Mouse (Mus musculus) embryo, embryonic 11 days (tissue): Measurements from ENCODE around the gene 1810043G02Rik.
A peak's percentile ranks its signal among the peaks of the same experiment; 100 is the strongest.
"Not testable (repeated sequence)": the region's sequence is repeated elsewhere in the genome, so short reads cannot be mapped to it uniquely, and the experiment has no call there.

ENCODE experiments used
- DNase-seq: peaks from one replicate; pipeline ENCODE4 v3.0.0-alpha.2; 2015

1810043G02Rik gene

GRCm38 (mm10) chr10:78005791-78006438 is 27.6 kb downstream of the 1810043G02Rik start:
- DNase-seq: no peak

DNA sequence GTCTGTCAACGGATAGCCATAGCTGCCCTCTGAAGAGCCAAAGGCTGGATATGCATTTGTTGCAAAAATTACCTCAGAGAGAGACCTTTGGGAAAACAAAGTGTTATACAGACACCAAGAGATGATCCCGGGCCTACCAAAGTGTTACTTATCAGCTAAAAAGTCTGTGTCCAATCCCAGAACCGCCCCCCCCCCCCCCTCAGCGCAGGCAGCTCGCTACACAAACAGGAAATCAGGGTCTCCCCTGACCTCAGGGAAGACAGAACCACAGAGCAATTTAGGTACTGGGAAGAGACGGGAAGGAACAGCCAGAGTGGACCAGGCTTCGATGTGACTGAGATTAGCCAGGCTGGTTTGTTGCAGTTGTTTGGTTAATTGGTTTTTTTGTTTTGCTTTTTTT is 28.9 kb downstream of the 1810043G02Rik start:
- no peak for DNase-seq

DNA sequence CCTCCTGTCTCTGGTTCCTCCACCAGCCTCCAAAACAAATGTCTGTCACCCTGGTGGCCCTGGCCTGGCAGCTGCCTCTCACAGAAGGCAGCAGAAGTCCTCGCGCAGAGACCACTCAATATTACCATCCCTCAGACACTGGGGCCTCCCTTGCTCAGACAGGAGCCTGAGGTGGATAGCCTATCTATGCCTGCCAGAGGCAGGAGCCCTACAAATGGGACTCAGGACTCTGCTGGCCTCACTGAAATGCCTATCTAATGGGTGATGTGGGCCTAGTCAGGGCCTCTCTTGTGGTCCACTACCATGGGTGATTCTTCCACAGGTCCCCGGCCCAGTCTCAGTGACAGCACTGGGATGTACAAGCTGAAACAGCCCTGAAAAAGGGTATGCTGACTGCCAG is 29.8 kb downstream of the 1810043G02Rik start:
- no peak for DNase-seq

- peak; percentile 96 for DNase-seq
Measured at GRCm38 (mm10) chr10:78009184-78009944, 31.0 kb downstream of the 1810043G02Rik start.

- no peak for DNase-seq
Measured at GRCm38 (mm10) chr10:78009945-78010293, 31.6 kb downstream of the 1810043G02Rik start, which contains the start of gene Pfkl. Pfkl (minus strand) TSS chr10:78010083.

DNA sequence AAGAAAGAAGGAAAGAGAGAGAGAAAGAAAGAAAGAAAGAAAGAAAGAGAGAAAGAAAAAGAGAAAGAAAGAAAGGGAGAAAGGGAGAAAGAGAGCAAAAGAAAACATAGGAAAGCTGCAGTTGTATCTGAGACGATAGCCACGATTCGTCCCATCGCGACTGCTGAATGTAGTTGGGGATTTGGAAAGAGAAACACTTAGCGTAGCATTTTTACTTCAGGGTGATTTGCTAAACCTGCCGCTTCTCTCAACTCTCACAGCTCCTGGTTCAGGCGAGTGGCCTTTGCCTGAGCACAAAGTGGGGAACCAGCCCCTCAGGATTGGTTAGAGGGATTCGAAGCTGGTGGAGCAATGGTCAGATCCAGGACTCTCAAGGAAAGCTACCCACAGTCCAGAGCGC is 32.0 kb downstream of the 1810043G02Rik start:
- no peak for DNase-seq

- DNase-seq: not testable (repeated sequence)
Measured at GRCm38 (mm10) chr10:78011116-78011515, 32.8 kb downstream of the 1810043G02Rik start.

- no peak for DNase-seq
Measured at GRCm38 (mm10) chr10:78012661-78013495, 34.6 kb downstream of the 1810043G02Rik start.

- no peak for DNase-seq
Measured at GRCm38 (mm10) chr10:78015489-78015888, 37.2 kb downstream of the 1810043G02Rik start.

DNA sequence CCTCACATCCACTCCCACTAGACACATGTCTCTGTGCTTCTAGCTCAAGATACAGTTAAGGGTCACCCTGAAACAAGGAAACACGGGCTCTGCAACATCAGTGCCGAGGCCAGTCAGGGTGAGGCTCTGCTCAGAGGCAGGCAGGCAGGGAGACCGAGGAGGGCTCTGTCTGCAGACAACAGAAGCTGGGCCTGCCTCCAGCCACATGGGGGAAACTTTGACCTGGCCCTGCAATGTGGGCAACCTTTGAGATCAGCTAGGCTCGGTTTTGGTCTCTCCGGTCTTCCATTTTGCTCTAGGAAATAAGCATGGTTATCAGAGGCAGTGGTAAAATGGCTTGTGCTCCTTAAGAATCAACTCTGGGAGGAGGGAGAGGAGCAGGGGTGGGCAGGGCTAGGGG is 38.0 kb downstream of the 1810043G02Rik start:
- DNase-seq: no peak

DNA sequence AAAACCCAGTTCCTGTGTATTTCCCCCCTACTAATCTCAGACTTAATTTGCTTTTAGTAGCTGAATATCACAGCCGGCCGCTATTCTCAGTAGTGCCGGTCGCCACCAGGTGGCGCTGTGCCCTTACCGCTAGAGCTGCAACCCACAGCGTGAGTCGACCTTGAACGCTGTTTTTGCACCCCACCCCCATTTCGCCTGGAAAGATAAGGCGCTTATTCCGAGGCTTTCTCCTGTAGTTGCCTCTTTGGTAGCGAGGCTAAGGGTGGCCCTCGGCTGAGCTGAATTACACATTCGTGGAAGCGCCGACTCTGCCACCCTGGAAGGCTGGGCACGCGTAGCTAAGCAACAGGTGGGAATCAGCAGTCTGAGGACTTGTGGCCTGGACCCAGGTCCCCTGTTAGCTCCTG is 40.5 kb downstream of the 1810043G02Rik start:
- DNase-seq: peak; percentile 92

DNA sequence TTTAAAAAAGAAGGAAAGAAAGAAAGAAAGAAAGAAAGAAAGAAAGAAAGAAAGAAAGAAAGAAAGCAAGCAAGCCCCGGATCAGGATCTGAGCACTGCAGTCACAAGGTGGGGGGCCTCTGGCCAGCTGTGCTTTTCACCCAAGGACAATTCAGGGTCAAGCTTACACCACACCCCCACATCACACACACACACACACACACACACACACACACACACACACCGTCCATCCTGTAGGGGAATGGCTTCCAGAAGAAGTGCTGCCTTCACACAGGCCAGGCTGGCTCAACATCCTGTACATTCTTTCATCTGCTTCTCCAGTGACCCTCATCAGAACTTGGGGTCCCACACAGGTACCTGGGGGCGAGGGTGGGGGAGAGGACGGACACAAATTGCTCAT is 41.0 kb downstream of the 1810043G02Rik start:
- DNase-seq: no peak

DNA sequence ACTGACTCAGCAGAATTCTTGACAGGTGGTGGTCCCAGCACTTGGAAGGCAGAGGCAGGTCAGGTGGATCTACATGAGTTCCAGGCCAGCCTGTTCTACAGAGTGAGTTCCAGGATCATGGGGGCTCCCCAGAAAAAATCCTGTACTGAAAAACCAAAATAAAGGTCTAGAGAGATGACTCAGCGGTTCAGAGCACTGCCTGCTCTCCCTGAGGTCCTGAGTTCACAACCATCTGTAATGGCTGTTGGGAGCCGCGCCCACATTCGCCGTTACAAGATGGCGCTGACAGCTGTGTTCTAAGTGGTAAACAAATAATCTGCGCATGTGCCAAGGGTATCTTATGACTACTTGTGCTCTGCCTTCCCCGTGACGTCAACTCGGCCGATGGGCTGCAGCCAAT is 41.7 kb downstream of the 1810043G02Rik start:
- DNase-seq: not testable (repeated sequence)

DNA sequence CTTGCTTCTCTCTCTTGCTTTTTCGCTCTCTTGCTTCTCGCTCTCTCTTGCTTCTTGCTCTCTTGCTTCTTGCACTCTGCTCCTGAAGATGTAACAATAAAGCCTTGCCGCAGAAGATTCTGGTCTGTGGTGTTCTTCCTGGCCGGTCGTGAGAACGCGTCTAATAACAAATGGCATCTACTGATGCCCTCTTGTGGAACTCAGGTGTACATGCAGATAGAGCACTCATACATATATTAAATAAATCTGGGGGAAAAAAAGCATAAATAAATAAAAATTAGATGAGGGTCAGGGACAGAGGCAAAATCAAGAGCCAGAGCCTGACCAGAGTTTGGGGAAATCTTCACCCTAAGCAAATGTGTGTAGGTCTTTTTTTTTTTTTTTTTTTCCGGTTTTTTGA is 47.1 kb downstream of the 1810043G02Rik start:
- DNase-seq: not testable (repeated sequence)

DNA sequence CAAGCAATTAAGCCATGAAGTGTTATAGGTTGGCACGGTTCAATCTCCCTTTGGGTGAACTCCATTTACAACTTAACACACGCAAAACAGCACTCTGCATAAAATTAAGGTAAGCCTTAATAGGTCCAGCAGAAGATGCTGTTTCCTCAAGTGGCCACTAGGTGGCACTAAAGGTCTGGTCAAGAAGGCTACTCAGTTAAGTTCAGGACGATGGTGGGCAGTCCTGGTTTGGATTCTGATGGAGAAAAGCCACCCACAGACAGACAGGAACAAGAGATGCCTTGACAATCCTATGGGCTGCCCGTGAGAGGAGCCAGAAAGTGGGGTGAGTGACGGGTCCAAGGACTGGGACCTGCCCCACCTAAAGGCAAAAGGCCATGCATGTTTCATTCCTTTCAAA is 49.8 kb downstream of the 1810043G02Rik start:
- DNase-seq: peak; percentile 86

- DNase-seq: no peak
Measured at GRCm38 (mm10) chr10:78029080-78029479, 50.8 kb downstream of the 1810043G02Rik start.

DNA sequence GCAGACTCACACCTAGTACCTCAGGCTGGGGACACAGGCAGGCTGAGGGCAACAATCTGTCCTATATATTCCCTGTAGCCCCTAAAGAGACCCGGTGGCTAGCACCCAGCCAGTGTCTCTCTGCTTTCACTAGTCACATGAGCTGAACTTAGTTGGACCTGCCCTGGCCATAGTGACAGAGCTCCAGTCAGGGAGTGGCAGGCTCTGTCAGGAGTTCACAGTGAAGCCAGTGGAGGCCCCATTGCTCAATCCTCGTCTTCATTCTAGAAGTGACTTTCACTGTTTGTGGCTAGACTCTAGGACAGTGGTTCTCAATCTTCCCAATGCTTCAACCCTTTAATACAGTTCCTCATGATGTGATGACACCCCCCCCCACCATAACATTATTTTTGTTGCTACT is 53.7 kb downstream of the 1810043G02Rik start:
- no peak for DNase-seq
